Mouse (Mus musculus) small intestine, adult 2 months (tissue): Measurements from ENCODE around the gene Setd3. TPM values are rescaled to one million over a fixed set of nuclear protein-coding genes. Genes with fewer than 3 reads are reported as not detected.

Experiments used
- H3K27ac ChIP-seq: fragments of 200-500 bp; 2 replicates; pipeline ENCODE4 v1.5.1; 2012; ENCODE audit warnings: low read depth, low read length, control low read depth, inconsistent platforms; ENCODE audit not compliant: insufficient read depth
- H3K27me3 ChIP-seq: fragments of 200-500 bp; 2 replicates; pipeline ENCODE4 v1.6.1; 2012; ENCODE audit warnings: mild to moderate bottlenecking, moderate library complexity, low read length, inconsistent platforms; ENCODE audit not compliant: control insufficient read depth, insufficient read depth
- H3K36me3 ChIP-seq: fragments of 200-500 bp; 2 replicates; pipeline ENCODE4 v1.6.1; 2012; ENCODE audit warnings: mild to moderate bottlenecking, low read length, control low read depth, inconsistent platforms; ENCODE audit not compliant: control insufficient read depth, insufficient read depth
- H3K4me1 ChIP-seq: fragments of 200-500 bp; 2 replicates; pipeline ENCODE4 v1.6.1; 2012; ENCODE audit warnings: low read length, inconsistent platforms, mixed read lengths; ENCODE audit not compliant: control insufficient read depth, insufficient read depth, insufficient read length
- H3K4me3 ChIP-seq: fragments of 200-500 bp; 2 replicates; pipeline ENCODE4 v1.5.1; 2012; ENCODE audit warnings: low read depth, mild to moderate bottlenecking, control low read depth, inconsistent platforms, low read length, moderate library complexity
- CTCF ChIP-seq: fragments of 200-500 bp; IDR thresholded peaks from 2 replicates; pipeline ENCODE4 v1.5.1; 2012; ENCODE audit warnings: low read depth, mild to moderate bottlenecking, control low read depth, inconsistent platforms, low read length, moderate library complexity, mixed read lengths; ENCODE audit not compliant: insufficient replicate concordance, insufficient read length; ENCODE audit errors: extremely low read depth
- POLR2A ChIP-seq: fragments of 200-500 bp; IDR thresholded peaks from 2 replicates; pipeline ENCODE4 v1.6.1; 2012; ENCODE audit warnings: low read depth, mild to moderate bottlenecking, control low read depth, inconsistent platforms, low read length, moderate library complexity
- WGBS: fragments of 180-500 bp; shearing (Covaris S2); methylation state at CpG from one replicate; pipeline ENCODE4 v1.1.7; 2018; 5-methylcytosine and 5-hydroxymethylcytosine counted together
- polyA plus RNA-seq: library from polyadenylated mRNA; depleted of rRNA; stranded (reverse); fragments of >200 nt; gene quantifications from 2 replicates; pipeline ENCODE4 v1.2.3, GENCODE M21; 2012

Gene Setd3
- polyA plus RNA-seq, 1 experiment, result 8.9 TPM

DNA sequence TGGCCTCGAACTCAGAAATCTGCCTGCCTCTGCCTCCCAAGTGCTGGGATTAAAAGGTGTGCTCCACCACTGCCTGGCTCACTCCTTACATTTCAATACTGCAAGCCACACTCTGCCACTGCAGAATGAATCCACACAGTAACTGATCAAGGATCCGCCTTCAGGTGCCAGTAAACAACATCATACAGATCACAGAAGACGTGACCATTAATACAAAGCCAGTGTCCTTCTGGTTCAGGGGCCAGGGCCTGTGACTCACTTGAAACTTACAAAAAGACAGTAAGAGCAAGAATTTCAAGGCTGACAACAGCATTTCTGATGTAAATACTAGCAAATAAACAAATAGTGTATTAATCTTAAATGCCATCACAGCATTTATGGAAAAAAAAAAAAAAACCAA, 33.9 kb downstream of the Setd3 start:
- no peak for TF ChIP-seq CTCF
- no peak for TF ChIP-seq POLR2A
- no peak overlapping the region for H3K27ac ChIP-seq
- H3K4me1 ChIP-seq, result peaks cover 7% of the 10 kb centered on the region; the same call in 1 of the 2 replicates
- H3K27me3 ChIP-seq, result no peaks in the 10 kb centered on the region
- H3K36me3 ChIP-seq, result peaks cover 22% of the 10 kb centered on the region
- no peak overlapping the region for H3K4me3 ChIP-seq
- 97% methylated on average over 3 of the region's 3 CpGs for WGBS

DNA sequence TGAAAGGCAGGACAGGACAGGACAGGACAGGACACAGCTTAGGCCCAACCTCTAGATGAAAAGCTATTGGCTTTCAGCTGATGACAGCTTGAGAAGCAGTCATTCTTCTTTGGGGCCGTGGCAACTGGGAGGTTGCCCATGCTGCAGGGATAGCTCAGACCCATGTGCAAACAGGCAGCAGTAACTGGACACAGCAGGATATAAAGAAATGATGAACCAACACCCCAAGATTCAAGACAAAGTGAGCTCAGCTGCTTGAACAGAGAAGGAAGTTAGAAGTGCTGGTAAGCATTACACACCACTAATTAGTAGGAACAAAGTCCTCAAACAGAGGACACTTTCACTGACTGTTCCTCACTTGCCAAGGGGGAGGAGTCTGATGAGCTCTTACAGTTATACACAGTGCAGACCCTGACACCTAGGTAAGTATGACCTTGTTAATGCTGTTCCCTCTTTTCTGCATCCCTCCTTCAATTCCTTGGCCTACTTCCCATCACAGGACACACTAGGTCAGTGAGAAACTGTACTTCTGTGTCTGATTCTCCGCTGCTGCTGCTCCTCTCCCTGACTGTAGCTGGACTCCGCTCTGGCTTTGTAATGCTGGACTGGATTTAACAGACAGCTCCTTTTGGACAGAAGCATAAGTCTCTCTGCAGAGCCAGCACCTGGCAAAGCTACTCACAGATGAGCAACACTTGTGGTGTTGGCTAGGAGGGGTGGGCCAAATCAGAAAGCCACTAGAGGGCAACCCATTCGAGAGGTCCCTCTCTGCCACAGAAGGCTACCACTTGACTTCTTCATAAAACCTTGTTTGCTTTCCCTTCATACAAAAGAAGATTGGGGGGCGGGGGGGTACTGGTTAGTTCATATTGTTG, 35.3 kb downstream of the Setd3 start:
- WGBS, result 71% methylated on average over 5 of the region's 5 CpGs
- Histone ChIP-seq H3K4me1 (peaks cover 7% of the 10 kb centered on the region; the same call in 1 of the 2 replicates), H3K27ac (peak overlapping the region; percentile 72; the same call in 1 of the 2 replicates), H3K36me3 (peaks cover 17% of the 10 kb centered on the region), H3K27me3 (no peaks in the 10 kb centered on the region), H3K4me3 (no peak overlapping the region)
- TF ChIP-seq CTCF (no peak), POLR2A (no peak)

DNA sequence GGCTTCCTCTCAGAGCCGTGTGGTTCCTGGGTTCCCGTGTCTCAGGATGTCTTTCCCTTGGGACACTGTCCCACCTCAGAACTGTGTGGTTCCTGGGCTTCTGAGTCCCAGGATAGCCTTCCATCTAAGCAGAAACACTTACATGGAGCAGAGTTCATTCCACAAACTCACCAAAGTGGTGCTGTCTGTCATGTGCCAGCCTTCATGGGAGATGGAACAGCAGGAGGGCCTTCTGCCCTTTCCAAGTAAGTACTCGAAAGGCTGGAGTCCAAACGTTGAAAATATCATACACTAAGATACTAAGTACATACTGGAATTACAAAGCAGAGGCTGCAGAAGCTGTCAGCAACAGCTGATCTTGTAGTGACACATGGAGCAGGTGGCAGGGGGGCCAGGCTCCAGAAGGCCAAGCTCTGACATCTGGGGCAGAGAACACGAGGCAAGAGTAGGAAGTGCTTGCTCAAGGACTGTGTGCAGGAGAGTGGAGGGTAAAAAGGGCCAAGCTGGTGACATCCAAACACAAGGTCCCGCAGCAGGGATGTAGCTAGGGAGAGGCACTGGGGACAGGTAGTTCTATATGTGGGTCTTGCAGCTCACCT, 43.4 kb downstream of the Setd3 start:
- no peak for TF ChIP-seq POLR2A
- no peak for TF ChIP-seq CTCF
- H3K4me1 ChIP-seq, result 0 out of 2 replicates have a peak, but pooled peaks cover 2% of the 10 kb centered on the region
- no peak overlapping the region for H3K27ac ChIP-seq
- 75% methylated on average over 6 of the region's 6 CpGs for WGBS
- peaks cover 26% of the 10 kb centered on the region for H3K36me3 ChIP-seq
- H3K27me3 ChIP-seq, result no peaks in the 10 kb centered on the region
- H3K4me3 ChIP-seq, result no peak overlapping the region

DNA sequence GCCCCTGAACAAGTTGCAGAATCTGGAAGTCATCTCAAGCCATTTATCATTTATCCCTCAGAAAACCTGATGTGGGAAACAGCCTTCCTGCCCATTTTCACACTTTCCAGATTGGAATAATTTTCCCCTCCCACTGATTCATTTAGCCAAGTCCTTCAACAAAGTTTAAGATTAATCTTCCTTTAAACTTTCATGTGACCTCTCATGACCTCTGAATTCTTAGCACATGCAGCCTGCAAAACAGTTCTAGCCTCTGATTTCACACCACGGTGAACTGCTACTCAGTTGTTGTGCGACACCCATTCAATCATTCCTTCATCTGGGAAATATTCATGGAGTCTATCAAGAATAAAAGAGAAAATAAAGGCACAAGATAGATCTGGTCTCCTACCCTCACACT, 45.9 kb downstream of the Setd3 start:
- TF ChIP-seq CTCF (no peak), POLR2A (no peak)
- 0 out of 2 replicates have a peak, but pooled peaks cover 2% of the 10 kb centered on the region for H3K4me1 ChIP-seq
- H3K4me3 ChIP-seq, result no peak overlapping the region
- 82% methylated on average over 2 of the region's 2 CpGs for WGBS
- H3K27me3 ChIP-seq, result no peaks in the 10 kb centered on the region
- peaks cover 36% of the 10 kb centered on the region for H3K36me3 ChIP-seq
- H3K27ac ChIP-seq, result no peak overlapping the region

DNA sequence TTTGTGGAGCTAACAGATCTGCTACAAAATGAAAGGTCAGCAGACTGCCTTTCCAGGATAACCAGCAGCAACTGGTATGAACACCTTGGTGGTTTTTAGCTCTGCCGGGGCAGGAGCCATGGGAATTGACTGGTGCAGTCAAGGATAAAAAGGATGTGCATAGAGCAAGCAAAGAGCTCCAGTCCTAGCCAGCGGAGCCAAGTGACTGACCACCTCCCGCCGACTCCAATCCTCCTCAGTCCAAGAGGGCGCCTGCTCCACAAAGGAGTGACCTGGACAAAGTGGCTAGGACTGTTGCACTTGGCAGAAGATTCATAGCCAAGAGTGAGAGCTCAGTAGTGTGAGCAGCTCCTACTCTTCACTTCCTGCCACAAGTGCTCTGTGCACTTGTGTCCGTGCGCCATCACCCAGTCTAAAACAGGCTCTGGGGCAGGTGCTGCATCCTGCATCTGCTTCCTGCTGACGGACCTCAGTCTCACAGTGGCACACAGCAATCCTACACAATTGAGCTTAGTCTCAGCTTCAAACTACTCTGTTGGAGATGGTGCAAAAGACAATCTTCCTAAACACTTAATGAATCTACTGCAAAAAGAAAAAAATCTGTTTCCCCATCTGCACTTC, 46.6 kb downstream of the Setd3 start:
- H3K4me3 ChIP-seq, result no peak overlapping the region
- no peak for TF ChIP-seq CTCF
- TF ChIP-seq POLR2A, result no peak
- 0 out of 2 replicates have a peak, but pooled peaks cover 2% of the 10 kb centered on the region for H3K4me1 ChIP-seq
- H3K27me3 ChIP-seq, result no peaks in the 10 kb centered on the region
- no peak overlapping the region for H3K27ac ChIP-seq
- 97% methylated on average over 8 of the region's 8 CpGs for WGBS
- peaks cover 36% of the 10 kb centered on the region for H3K36me3 ChIP-seq

DNA sequence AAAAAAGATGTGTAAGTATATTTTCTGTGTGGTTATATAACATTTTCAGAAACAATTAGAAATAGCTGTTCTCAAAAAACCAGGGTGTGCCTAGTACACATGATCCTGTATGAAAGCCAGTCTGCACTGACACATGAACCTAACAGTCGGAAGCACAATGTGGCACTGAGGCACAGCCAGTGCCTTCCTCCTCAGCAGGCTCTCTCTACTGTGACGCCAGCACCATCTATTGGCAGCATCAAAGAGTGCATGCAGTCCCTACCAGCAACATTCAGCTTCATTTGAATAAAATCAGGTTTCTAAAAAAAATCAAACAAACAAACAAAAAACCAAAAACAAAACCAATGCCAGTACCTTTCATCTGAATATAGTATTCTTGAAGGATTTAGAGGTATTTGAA, 57.8 kb downstream of the Setd3 start:
- TF ChIP-seq CTCF (peak; percentile 84; the same call in 1 of the 2 replicates), POLR2A (no peak)
- H3K27me3 ChIP-seq, result no peaks in the 10 kb centered on the region
- WGBS, result 6% methylated on average over 2 of the region's 2 CpGs
- peaks cover 24% of the 10 kb centered on the region for H3K36me3 ChIP-seq
- H3K27ac ChIP-seq, result no peak overlapping the region
- peaks cover 4% of the 10 kb centered on the region for H3K4me1 ChIP-seq
- H3K4me3 ChIP-seq, result no peak overlapping the region

DNA sequence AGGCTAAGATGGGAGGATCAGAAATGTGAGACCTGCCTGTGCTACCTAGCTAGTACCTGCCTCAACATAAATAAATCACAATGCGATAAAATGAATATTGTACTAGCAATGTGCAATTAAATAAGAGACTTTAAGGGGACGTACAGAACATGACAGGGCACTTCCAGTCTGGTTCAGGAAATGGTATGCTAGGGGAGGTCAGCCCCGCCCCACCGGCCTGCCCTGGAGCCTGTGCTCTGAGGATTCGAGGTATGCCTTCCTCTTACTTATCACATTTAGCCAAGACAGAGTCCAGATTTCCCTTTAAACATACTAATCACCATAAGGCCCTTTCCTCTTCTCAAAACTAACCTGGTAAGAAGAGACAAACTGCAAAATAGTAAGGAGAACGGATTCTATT, 58.7 kb downstream of the Setd3 start:
- TF ChIP-seq CTCF, result no peak
- no peaks in the 10 kb centered on the region for H3K27me3 ChIP-seq
- peaks cover 25% of the 10 kb centered on the region for H3K36me3 ChIP-seq
- H3K4me1 ChIP-seq, result peaks cover 4% of the 10 kb centered on the region
- H3K27ac ChIP-seq, result no peak overlapping the region
- H3K4me3 ChIP-seq, result no peak overlapping the region
- whole genome bisulfite sequencing, result 51% methylated on average over 6 of the region's 6 CpGs
